In genomic region chrX:42000622-42001171, GRCm38 (mm10) we compare ENCODE assay signal across 8 mouse cellular contexts. TPM values are rescaled to one million over a fixed set of nuclear protein-coding genes. Genes with fewer than 3 reads are reported as not detected.
DNase-seq lines count a peak whose midpoint lies in the region; ATAC-seq and TF ChIP-seq lines count a peak whose summit lies in the region.
"Not testable (repeated sequence)": the region's sequence is repeated elsewhere in the genome, so short reads cannot be mapped to it uniquely, and the experiment has no call there.

No protein-coding gene starts in this region.

- WGBS in liver, embryonic 12.5 days (ENCODE audit: insufficient replicate concordance) = 23% methylated on average over 8 of the region's 8 CpGs
- 26% methylated on average over 8 of the region's 8 CpGs for WGBS in liver, embryonic 14.5 days (ENCODE audit: insufficient replicate concordance)
- 28% methylated on average over 8 of the region's 8 CpGs for WGBS in liver, embryonic 16.5 days (ENCODE audit: insufficient replicate concordance)

- not testable (repeated sequence) for H3K4me1 ChIP-seq in MEL (ENCODE audit: control insufficient read depth in 1 of 2, insufficient read depth in 2 of 2, low read length in 2 of 2); liver, embryonic 12.5 days; liver, embryonic 14.5 days (replicated peaks; ENCODE audit: control insufficient read depth in 2 of 2, insufficient read depth in 2 of 2, low read length in 1 of 2); liver, embryonic 16.5 days (ENCODE audit: control insufficient read depth, low read depth, low read length)

- TF ChIP-seq CTCF in MEL (IDR thresholded peaks at IDR 0.05 in 2 of 3, conservative IDR thresholded peaks at IDR 0.05 in 1 of 3; ENCODE audit: control insufficient read depth in 1 of 3, insufficient read depth in 1 of 3, low read depth in 2 of 3, low read length in 3 of 3, poor library complexity in 1 of 3, severe bottlenecking in 1 of 3); liver, embryonic 14.5 days (IDR thresholded peaks at IDR 0.05; ENCODE audit: low read depth): not testable (repeated sequence)

- not testable (repeated sequence) for H3K4me3 ChIP-seq in MEL (ENCODE audit: control insufficient read depth in 1 of 2, insufficient read depth in 1 of 2, low read depth in 2 of 2, low read length in 2 of 2); liver, embryonic 12.5 days; liver, embryonic 14.5 days (ENCODE audit: insufficient read depth in 1 of 2, low read depth in 2 of 2, low read length in 2 of 2); liver, embryonic 16.5 days (ENCODE audit: low read depth, low read length)

- not testable (repeated sequence) for TF ChIP-seq RAD21 in MEL (IDR thresholded peaks at IDR 0.05; ENCODE audit: low read depth, low read length)

- peak; percentile 17 for DNase-seq in 416B (ENCODE audit: low read depth)
- peak; percentile 72 for DNase-seq in MEL (ENCODE audit: low read depth, low spot score)
- peak; percentile 48 for DNase-seq in liver
- DNase-seq in liver, embryonic 14.5 days (ENCODE audit: low read depth in 3 of 3, low spot score in 3 of 3) = not testable (repeated sequence)

- peak; percentile 68 to 83 for TF ChIP-seq EP300 in MEL (IDR thresholded peaks at IDR 0.05; ENCODE audit: low read depth in 1 of 2, low read length in 2 of 2)
- TF ChIP-seq EP300 in liver, embryonic 14.5 days (IDR thresholded peaks at IDR 0.05; ENCODE audit: low read depth) = peak; percentile 79

- not testable (repeated sequence) for H3K9ac ChIP-seq in MEL (ENCODE audit: control insufficient read depth, low read depth, low read length, poor library complexity, severe bottlenecking); liver, embryonic 12.5 days; liver, embryonic 14.5 days (replicated peaks); liver, embryonic 16.5 days (ENCODE audit: low read depth, low read length)

- H3K9me3 ChIP-seq in MEL (replicated peaks; ENCODE audit: insufficient read depth, low read length); liver, embryonic 12.5 days (replicated peaks); liver, embryonic 14.5 days (ENCODE audit: control insufficient read depth, low read length); liver, embryonic 16.5 days (replicated peaks; ENCODE audit: control insufficient read depth, low read length): not testable (repeated sequence)

- peak; percentile 92 for ATAC-seq in common myeloid progenitor, adult 5-6 weeks (replicated peaks; ENCODE audit: low read depth, poor library complexity, severe bottlenecking)
- ATAC-seq in liver, embryonic 12.5 days = peak; percentile 90
- peak; percentile 85 for ATAC-seq in liver, embryonic 14.5 days (ENCODE audit: insufficient read depth)
- ATAC-seq in liver, embryonic 16.5 days (ENCODE audit: low read depth) = peak; percentile 87
- ATAC-seq in megakaryocyte progenitor cell, adult 5-6 weeks (replicated peaks; ENCODE audit: poor library complexity) = peak; percentile 100

- H3K36me3 ChIP-seq in MEL (ENCODE audit: control insufficient read depth in 1 of 2, insufficient read depth in 2 of 2, low read length in 2 of 2); liver, embryonic 12.5 days; liver, embryonic 14.5 days (replicated peaks; ENCODE audit: control insufficient read depth, insufficient read depth, low read depth); liver, embryonic 16.5 days (ENCODE audit: control insufficient read depth, insufficient read depth): not testable (repeated sequence)

- not testable (repeated sequence) for H3K27ac ChIP-seq in MEL (ENCODE audit: control insufficient read depth, low read depth, low read length); liver, embryonic 12.5 days; liver, embryonic 14.5 days; liver, embryonic 16.5 days (ENCODE audit: low read length)

- not testable (repeated sequence) for H3K79me2 ChIP-seq in MEL (ENCODE audit: control insufficient read depth, insufficient read depth, low read length, poor library complexity)

- H3K4me2 ChIP-seq in liver, embryonic 12.5 days; liver, embryonic 14.5 days (ENCODE audit: low read depth); liver, embryonic 16.5 days (ENCODE audit: low read depth, low read length): not testable (repeated sequence)

- TF ChIP-seq POLR2A in MEL (IDR thresholded peaks at IDR 0.05; ENCODE audit: control insufficient read depth in 1 of 2, insufficient read depth in 1 of 2, low read depth in 1 of 2, low read length in 2 of 2, poor library complexity in 1 of 2) = not testable (repeated sequence)

- H3K27me3 ChIP-seq in MEL (ENCODE audit: control insufficient read depth in 1 of 2, insufficient read depth in 2 of 2, low read length in 2 of 2); liver, embryonic 12.5 days (replicated peaks); liver, embryonic 14.5 days (ENCODE audit: control insufficient read depth, insufficient read depth, low read length); liver, embryonic 16.5 days (ENCODE audit: control insufficient read depth, insufficient read depth, low read depth, low read length): not testable (repeated sequence)

TF ChIP-seq in MEL, 35 proteins besides CTCF, POLR2A, EP300 and RAD21:
- TF ChIP-seq GATA1 (IDR thresholded peaks at IDR 0.05; ENCODE audit: low read depth, low read length) (peak; percentile 85), TAL1 (IDR thresholded peaks at IDR 0.05; ENCODE audit: low read length) (peak; percentile 65), MYB (IDR thresholded peaks at IDR 0.05; ENCODE audit: low read depth, low read length) (0 out of 2 replicates have a peak, but pooled peaks have one; percentile 30), TCF12 (IDR thresholded peaks at IDR 0.05; ENCODE audit: low read depth, low read length) (peak; percentile 75), ETS1 (IDR thresholded peaks at IDR 0.05; ENCODE audit: low read depth, low read length) (peak; percentile 22; the same call in 1 of the 2 replicates), BHLHE40 (IDR thresholded peaks at IDR 0.05; ENCODE audit: borderline replicate concordance, low read depth, low read length) (peak; percentile 71), TBP (IDR thresholded peaks at IDR 0.05; ENCODE audit: low read depth, low read length) (peak; percentile 94), RCOR1 (IDR thresholded peaks at IDR 0.05; ENCODE audit: low read depth, low read length) (peak; percentile 88)

RNA-seq across cellular contexts. Expression of gene Xiap, which starts 58.8 kb away (rescaled TPM):
- total RNA-seq in MEL (2012; rRNA removed) = 7.8 and 8.0 TPM in 2 replicates
- polyA plus RNA-seq in MEL (2012; ENCODE audit: insufficient read depth in 1 of 2, insufficient read length in 2 of 2, low read depth in 1 of 2, low replicate concordance in 2 of 2, missing spikeins in 1 of 2) = 10 to 100 TPM; 11.8 to 89.2 TPM
- total RNA-seq in common myeloid progenitor, adult 5-6 weeks (2017) = 48.1 and 55.3 TPM in 2 replicates
- 6.6 and 7.9 TPM in 2 replicates for polyA plus RNA-seq in liver, embryonic 12.5 days (2016; fragmentation: Nextera tagmentation; extraction: Ambion mirVana)
- polyA plus RNA-seq in liver, embryonic 14.5 days (2012; rRNA removed) = 7.4 and 10.9 TPM in 2 replicates
- 5.9 and 6.8 TPM in 2 replicates for polyA plus RNA-seq in liver, embryonic 14.5 days (2014; fragmentation: Nextera tagmentation; extraction: Ambion mirVana)
- 6.8 and 6.9 TPM in 2 replicates for polyA plus RNA-seq in liver, embryonic 16.5 days (2015; fragmentation: Nextera tagmentation; extraction: Ambion mirVana)
- total RNA-seq in megakaryocyte progenitor cell, adult 5-6 weeks (2015) = 39.2 and 41.5 TPM in 2 replicates
- total RNA-seq in megakaryocyte progenitor cell, adult 5-6 weeks (2017) = 27.4 and 32.8 TPM in 2 replicates
